Mouse (Mus musculus): ENCODE data around the gene Wfikkn2. TPM values are rescaled to one million over a fixed set of nuclear protein-coding genes. Genes with fewer than 3 reads are reported as not detected.

The Wfikkn2 gene
- polyA plus RNA-seq (2015; fragmentation: Nextera tagmentation; extraction: Ambion mirVana) = 3.5 and 4.2 TPM in 2 replicates

DNA sequence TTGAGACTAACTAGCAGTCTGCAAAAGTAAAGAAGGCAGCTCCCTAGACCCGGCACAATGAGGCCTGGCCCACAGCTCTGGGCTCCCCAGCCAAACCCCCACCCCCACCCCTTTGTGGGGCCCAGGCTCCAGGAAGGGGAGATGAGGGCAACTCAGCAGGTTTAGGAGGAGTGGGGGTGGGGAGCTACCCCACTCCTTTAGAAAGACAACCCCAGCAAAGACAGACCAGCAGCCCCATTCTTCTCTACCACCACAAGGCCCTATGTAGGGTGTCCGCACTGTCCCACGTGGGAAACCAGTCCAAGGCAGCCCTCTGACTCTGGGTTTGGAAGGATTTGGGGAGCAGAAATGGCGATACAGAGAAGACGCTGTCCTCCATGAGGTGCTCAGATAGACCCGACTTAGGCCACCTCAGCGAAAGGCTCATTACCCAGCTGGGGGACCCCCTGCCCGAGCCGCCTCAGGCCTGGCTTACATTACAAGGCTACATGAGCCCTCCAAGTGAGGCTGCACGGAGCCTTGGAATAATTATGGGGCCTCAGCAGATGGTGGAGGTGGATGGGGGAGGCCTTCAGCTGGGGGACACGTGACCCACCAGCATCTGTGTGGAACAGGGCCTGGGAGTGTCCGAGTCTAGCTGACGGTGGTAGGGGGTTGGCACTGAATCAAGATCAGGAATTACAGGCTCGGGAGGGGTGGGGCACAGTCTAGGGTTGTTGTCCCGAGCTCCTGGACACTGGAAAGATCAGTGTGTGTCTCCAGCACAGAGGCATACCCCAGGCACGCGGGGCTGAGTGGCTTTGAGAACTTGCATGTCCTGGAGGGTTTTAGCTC is at the start of gene Wfikkn2:
Wfikkn2 (minus strand) TSS at position 51 of the 834 bp plus-strand sequence.

DNA sequence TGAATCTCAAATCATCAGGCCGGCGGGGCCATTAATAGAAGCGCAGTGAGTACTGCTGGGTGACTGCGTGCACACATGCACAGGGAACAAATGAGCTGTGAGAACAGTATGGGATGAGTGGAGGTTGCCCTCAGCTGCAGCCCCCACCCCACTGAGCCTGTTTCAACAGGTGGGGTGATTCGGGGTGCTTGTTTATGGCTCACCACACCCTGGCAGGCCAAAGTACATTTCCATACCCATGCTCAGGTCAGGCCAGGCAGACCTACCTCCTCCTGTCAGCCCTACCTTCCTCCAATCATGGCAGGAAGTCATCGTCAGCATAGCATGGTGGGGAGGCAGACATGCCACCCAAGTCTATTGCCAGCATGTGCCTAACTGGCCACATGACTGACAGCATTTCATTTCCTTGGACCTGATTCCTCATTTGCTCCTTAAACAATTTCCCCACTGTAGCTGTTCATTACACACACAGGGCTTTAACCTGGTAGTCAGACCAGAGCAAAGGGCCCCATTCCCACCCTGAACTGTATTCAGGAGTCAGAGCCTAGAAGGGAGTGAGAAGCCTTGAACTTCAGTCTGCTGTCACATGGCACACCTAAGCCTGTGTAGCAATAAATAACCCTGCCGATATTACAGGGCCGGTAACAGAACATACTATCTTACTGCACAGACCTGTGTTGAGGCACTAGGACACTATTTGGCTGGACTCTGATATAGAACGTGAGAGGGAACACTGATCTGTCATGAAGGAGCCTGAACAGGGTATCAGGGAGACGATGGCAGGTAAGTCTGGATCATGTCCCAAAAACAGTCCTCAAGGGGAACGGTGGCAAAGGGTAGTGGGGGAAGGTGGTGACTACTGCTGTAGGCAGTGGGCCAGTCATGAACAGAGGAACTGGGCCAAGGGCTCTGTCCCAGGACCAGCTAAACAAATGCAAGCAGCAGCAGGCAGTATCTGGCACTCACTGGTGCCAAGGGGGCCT is 35.7 kb upstream of the Wfikkn2 start, which contains the start of gene Gm21885:
Gm21885 (plus strand) TSS at position 675 of the 983 bp plus-strand sequence.

DNA sequence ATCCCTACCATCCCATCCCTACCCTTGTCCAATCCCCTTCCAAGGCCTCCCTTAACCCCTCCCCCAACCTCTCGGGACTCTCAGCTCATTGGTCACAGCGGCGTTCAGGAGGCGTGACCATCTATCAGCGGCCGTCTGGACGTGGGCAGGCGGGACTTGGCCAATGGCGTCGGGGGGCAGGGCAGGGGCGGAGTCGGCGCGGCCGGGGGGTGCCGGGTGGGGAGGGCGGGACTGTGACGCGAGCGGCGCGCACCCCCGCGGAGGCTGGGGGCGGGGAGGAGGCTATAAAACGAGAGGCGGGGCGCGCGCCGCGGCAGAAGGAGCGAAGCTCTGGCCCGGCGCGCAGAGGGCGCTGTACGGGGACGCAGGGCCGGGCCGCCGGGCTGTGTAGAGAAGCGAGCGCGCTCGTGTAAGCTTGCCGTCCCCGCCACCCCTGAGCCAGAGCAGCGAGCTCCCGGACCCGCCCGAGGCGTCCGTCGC is 34.6 kb downstream of the Wfikkn2 start, which contains the start of gene Tob1:
Tob1 (plus strand) TSS at position 331 of the 480 bp plus-strand sequence.

Other genes starting within 250 kb of the Wfikkn2 start
- gene Spag9, start 249.9 kb downstream of the Wfikkn2 start, polyA plus RNA-seq (2015; fragmentation: Nextera tagmentation; extraction: Ambion mirVana) = 44.3 and 50.5 TPM in 2 replicates
- 91.6 and 112 TPM in 2 replicates for gene Tob1, start 34.6 kb downstream of the Wfikkn2 start, polyA plus RNA-seq (2015; fragmentation: Nextera tagmentation; extraction: Ambion mirVana)
- not detected in 2 replicates for gene Gm21885, start 35.9 kb upstream of the Wfikkn2 start, polyA plus RNA-seq (2015; fragmentation: Nextera tagmentation; extraction: Ambion mirVana)
- gene Luc7l3, start 76.0 kb upstream of the Wfikkn2 start, polyA plus RNA-seq (2015; fragmentation: Nextera tagmentation; extraction: Ambion mirVana) = 47.1 and 50.8 TPM in 2 replicates
- 40.7 and 42.7 TPM in 2 replicates for gene Ankrd40, start 82.0 kb upstream of the Wfikkn2 start, polyA plus RNA-seq (2015; fragmentation: Nextera tagmentation; extraction: Ambion mirVana)
- 0.42 and 0.95 TPM in 2 replicates for gene Abcc3, start 147.0 kb upstream of the Wfikkn2 start, polyA plus RNA-seq (2015; fragmentation: Nextera tagmentation; extraction: Ambion mirVana)
- gene Cacna1g, start 228.2 kb upstream of the Wfikkn2 start, polyA plus RNA-seq (2015; fragmentation: Nextera tagmentation; extraction: Ambion mirVana) = 2.4 and 2.6 TPM in 2 replicates
- not detected in 2 replicates for gene Spata20, start 240.2 kb upstream of the Wfikkn2 start, polyA plus RNA-seq (2015; fragmentation: Nextera tagmentation; extraction: Ambion mirVana)